Mouse (Mus musculus) CH12F3 (cell line): ENCODE measurements around the gene Pdzd7.

ENCODE experiments used
- in situ Hi-C: fragments of 300-500 bp; cut with MboI; formaldehyde crosslinking; loops from 2 replicates; pipeline ENCODE4 v1.14.3; 2020; ENCODE audit warnings: low sequenced_read_pairs

Gene Pdzd7

GRCm38 (mm10) chr19:44987004-44987403 lies 58.5 kb downstream of the Pdzd7 start:
- in situ Hi-C loops: no loop called here

GRCm38 (mm10) chr19:44985159-44985988 lies 60.1 kb downstream of the Pdzd7 start:
- in situ Hi-C loops: no loop called here

DNA sequence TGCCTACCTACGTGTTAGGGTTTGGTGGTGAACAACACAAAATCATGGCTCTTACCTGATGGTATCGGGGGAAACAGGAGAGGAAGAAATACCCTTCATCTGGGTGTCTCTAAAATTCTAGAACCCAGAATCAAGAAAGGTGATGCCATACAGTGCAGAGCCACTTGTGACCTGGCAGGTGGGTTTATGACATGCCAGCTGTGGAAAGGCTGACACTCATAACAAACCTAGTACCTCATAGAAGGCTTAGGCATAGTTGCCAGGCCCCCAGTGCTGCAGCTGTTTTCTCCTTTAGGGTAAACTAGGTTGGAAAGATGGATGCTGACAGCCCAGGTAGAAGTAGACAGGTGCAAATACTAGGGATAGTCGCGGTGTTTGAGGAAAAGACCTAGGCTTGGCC lies 61.1 kb downstream of the Pdzd7 start:
- in situ Hi-C loops: no loop called here

GRCm38 (mm10) chr19:44983366-44983765 lies 62.2 kb downstream of the Pdzd7 start:
- in situ Hi-C loops: no loop called here

- in situ Hi-C loops: no loop called here
These were observed 62.9 kb downstream of the Pdzd7 start for GRCm38 (mm10) chr19:44982477-44983115.

DNA sequence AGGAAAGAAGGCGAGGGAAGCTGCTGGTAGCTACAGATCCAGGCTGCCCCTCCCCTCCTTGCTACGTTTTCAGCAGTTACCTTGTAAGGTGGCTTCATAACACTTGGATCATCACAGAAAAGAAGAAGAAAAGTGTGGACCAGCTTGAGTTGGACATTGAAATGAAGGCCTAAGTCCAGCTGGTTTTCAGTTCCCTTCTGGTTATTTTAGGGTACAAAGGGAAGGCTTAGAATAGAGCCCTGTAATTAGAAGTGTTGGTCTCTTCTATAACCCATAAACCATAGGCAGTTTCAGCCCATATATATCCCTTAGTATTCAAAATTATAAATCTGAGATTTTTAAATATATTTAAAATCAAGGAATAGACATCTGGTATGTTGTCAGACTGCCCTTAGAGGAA lies 64.7 kb downstream of the Pdzd7 start:
- in situ Hi-C loops: no loop called here

GRCm38 (mm10) chr19:44977148-44977547 lies 68.4 kb downstream of the Pdzd7 start:
- in situ Hi-C loops: no loop called here
